Mouse (Mus musculus) liver, postnatal 0 days (tissue): ENCODE data around the gene Msi2. TPM values are rescaled to one million over a fixed set of nuclear protein-coding genes. Genes with fewer than 3 reads are reported as not detected.

ENCODE experiments used
- ATAC-seq: fragments of 200-750 bp; cut with Nextera tagmentation; 2 replicates; pipeline ENCODE4 v1.8.0; 2017; ENCODE audit warnings: mild to moderate bottlenecking, moderate library complexity
- DNase-seq: peaks from one replicate; pipeline ENCODE4 v3.0.0-alpha.2; 2016
- H3K27ac ChIP-seq: fragments of 300-500 bp; sonication (generic); 2 replicates; pipeline ENCODE4 v1.5.1; 2014; ENCODE audit warnings: antibody characterized with exemption, moderate library complexity, mild to moderate bottlenecking, low read depth
- H3K27me3 ChIP-seq: fragments of 300-500 bp; sonication (generic); 2 replicates; pipeline ENCODE4 v1.6.1; 2014; ENCODE audit warnings: low read length, control low read depth, mixed read lengths; ENCODE audit not compliant: insufficient read depth
- H3K36me3 ChIP-seq: fragments of 300-500 bp; sonication (generic); replicated peaks from 2 replicates; pipeline ENCODE4 v1.6.1; 2014; ENCODE audit warnings: mild to moderate bottlenecking, control low read depth, low read length, moderate library complexity, mixed read lengths; ENCODE audit not compliant: insufficient read depth
- H3K4me1 ChIP-seq: fragments of 300-500 bp; sonication (generic); 2 replicates; pipeline ENCODE4 v1.6.1; 2014; ENCODE audit warnings: antibody characterized with exemption, mild to moderate bottlenecking, control low read depth; ENCODE audit not compliant: insufficient read depth
- H3K4me2 ChIP-seq: fragments of 300-500 bp; sonication (generic); 2 replicates; pipeline ENCODE4 v1.6.1; 2014; ENCODE audit warnings: low read depth, mild to moderate bottlenecking, low read length, moderate library complexity, mixed read lengths
- H3K4me3 ChIP-seq: fragments of 300-500 bp; sonication (generic); 2 replicates; pipeline ENCODE4 v1.5.1; 2014; ENCODE audit warnings: low read depth, low read length
- H3K9ac ChIP-seq: fragments of 300-500 bp; sonication (generic); replicated peaks from 2 replicates; pipeline ENCODE4 v1.6.1; 2014; ENCODE audit warnings: mild to moderate bottlenecking, moderate library complexity
- H3K9me3 ChIP-seq: fragments of 300-500 bp; sonication (generic); 2 replicates; pipeline ENCODE4 v1.6.1; 2016; ENCODE audit warnings: mild to moderate bottlenecking, control low read depth, low read length, mixed read lengths
- CTCF ChIP-seq: sonication (generic); IDR thresholded peaks from 2 replicates; pipeline ENCODE4 v1.5.1; 2016; ENCODE audit warnings: antibody characterized with exemption, low read depth
- EP300 ChIP-seq: IDR thresholded peaks from 2 replicates; pipeline ENCODE4 v1.6.1; 2016; ENCODE audit warnings: antibody characterized with exemption, low read depth, mild to moderate bottlenecking
- WGBS: fragments of 180-500 bp; shearing (Covaris S2); extraction: QIAGEN DNeasy Blood & Tissue Kit; methylation state at CpG from one replicate; pipeline ENCODE4 v1.1.7; 2014; ENCODE audit not compliant: insufficient replicate concordance; 5-methylcytosine and 5-hydroxymethylcytosine counted together
- polyA plus RNA-seq: library from polyadenylated mRNA; unstranded; fragments of >200 nt; fragmentation: Nextera tagmentation; extraction: Ambion mirVana; gene quantifications from 2 replicates; pipeline ENCODE4 v1.2.1, GENCODE M21; 2015

Gene Msi2
- polyA plus RNA-seq, 1 experiment from 2014 or later = 3.7 TPM

DNA sequence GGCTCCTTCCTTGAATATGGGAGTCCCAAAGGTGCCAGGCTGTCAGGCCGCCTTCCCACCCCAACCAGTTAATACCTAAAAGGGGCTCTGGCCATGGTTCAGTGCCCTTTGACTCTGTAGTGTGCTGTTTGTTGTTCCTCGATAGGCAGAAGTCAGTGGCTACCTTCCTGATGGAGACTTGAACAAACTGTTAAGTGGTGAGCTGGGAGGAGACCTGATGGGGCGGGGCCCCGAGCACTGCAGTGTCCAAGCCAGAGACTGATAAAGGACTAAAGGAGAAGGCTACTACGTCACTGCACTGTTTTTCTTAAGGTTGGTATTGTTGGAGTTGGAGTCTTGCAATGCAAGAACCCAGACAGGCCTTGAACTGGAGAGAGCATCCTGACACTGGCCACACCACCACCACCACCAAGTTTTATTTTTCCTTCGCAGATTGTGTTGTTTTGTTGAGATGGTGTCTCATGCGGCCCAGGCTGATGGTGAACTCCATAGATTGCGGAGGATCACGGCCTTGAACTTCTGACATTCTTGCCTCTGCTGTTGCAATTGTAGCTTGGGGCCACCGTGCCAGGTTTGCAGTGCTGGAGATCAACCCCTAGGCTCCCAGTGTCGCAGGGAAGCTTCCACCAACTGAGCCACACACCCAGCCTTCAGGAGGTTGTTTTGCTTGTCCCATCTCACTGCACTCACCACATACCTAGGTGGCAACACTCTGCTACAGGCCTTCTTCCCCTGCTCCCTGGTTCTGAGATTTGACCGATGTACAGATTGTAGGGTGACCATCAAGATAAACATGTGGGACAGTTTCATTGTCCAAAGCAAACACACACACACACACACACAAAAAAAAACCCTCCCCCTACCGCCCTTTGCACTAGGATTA lies 2.2 kb upstream of the Msi2 start:
- TF ChIP-seq EP300 (no peak), CTCF (no peak)
- no peaks in the 10 kb centered on the region for H3K36me3 ChIP-seq
- no peak overlapping the region for H3K4me3 ChIP-seq
- 52% methylated on average over 13 of the region's 13 CpGs for WGBS
- H3K27me3 ChIP-seq = no peaks in the 10 kb centered on the region
- DNase-seq (no peak), ATAC-seq (no peak)
- 0 out of 2 replicates have a peak overlapping the region, but pooled peaks have one; percentile 11 for H3K27ac ChIP-seq
- H3K4me2 ChIP-seq = no peak overlapping the region
- no peaks in the 10 kb centered on the region for H3K9me3 ChIP-seq
- H3K4me1 ChIP-seq = peaks cover 24% of the 10 kb centered on the region
- no peak overlapping the region for H3K9ac ChIP-seq

DNA sequence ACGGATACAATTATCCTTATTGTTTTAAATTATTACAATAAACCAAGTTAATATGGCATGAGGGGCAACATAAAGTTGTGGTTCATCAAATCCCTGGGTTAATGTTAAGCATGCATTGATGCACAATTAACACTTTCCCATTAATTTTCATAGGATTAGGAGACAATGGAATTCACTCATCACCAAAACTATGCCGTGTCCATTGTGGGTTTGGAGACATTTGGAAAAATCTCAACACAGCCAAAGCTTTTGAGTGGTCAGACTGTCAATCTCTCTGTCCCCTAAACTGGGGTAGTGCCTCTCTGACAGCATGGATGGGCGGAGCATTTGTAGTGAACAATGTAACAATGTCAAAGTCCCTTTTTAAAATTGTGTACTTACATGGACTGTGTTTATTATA lies 1.3 kb upstream of the Msi2 start:
- Histone ChIP-seq H3K27me3 (no peaks in the 10 kb centered on the region), H3K4me3 (no peak overlapping the region), H3K4me2 (peak overlapping the region; percentile 99), H3K27ac (no peak overlapping the region), H3K36me3 (no peaks in the 10 kb centered on the region), H3K9me3 (no peaks in the 10 kb centered on the region), H3K4me1 (peaks cover 24% of the 10 kb centered on the region), H3K9ac (0 out of 2 replicates have a peak overlapping the region, but pooled peaks have one; percentile 97)
- no peak for DNase-seq
- 68% methylated on average over 3 of the region's 3 CpGs for WGBS
- TF ChIP-seq CTCF = no peak
- no peak for ATAC-seq

DNA sequence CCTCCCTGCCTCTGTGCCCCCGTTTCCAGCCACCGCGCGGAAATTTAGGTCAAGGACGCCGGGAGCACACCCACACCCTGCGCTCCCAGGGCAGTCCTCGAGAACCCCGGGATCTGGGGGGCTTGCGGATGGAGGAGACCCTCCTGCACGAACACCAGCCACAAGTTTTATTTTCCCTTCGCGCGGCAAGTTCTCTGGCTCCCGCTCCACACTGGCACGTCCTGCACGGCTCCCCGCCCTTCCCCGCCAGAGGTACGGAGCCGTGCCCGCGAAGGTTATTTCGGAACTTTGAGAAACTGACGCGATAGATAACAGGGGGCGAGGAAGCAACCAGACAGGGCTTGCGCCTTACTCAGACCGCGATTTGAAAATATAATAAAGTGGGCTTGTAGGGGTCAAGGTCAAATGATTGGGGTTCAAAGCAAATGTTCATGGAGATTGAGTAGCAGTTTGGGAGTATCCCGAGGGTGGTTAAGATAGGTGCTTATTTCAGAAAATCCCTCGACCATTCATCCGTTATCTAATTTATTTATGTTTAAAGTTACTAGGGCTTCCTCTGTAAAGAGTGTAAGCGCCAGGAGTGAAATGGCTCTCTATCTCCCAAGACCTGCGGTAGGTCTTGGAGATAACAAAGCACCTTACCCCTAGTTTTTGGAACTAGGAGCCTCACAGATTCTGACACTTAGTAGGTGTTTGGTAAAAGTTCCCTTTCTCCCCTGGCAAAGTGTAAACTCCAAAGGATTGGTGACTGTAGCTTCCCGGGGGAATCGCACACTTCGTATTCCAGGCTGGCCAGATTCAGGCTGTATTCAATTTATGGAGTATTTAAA lies 668 bp upstream of the Msi2 start:
- ATAC-seq = peak; percentile 41
- 7% methylated on average over 38 of the region's 38 CpGs for WGBS
- Histone ChIP-seq H3K36me3 (no peaks in the 10 kb centered on the region), H3K4me2 (peak overlapping the region; percentile 99), H3K27ac (peak overlapping the region; percentile 98), H3K9me3 (no peaks in the 10 kb centered on the region), H3K4me1 (peaks cover 24% of the 10 kb centered on the region), H3K4me3 (peak overlapping the region; percentile 97), H3K27me3 (no peaks in the 10 kb centered on the region), H3K9ac (peak overlapping the region; percentile 97)
- no peak for DNase-seq
- TF ChIP-seq EP300 = no peak
- TF ChIP-seq CTCF = no peak

DNA sequence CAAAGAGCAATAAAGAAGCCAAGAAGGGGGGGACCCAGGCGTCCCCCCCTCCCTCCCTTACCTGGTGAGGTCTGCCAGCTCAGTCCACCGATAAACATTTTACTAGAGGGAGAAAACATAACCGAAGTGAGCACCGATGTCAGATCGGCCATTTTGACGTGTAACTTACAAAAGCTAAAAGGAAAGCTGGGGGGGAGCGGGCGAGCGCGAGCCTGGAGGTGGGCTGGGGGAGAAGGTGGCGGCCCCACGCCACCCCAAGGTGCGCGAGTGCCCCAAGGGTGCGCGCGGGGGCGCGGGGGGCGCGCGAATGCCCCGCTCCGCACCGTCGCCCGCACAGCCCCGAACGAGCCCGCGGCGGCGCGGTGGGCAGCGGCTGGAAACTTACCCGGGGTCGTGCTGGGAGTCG lies 666 bp downstream of the Msi2 start:
- no peak for TF ChIP-seq EP300
- TF ChIP-seq CTCF = no peak
- Histone ChIP-seq H3K9ac (peak overlapping the region; percentile 97), H3K36me3 (peaks cover under 1% of the 10 kb centered on the region), H3K9me3 (no peaks in the 10 kb centered on the region), H3K27ac (peak overlapping the region; percentile 98), H3K4me3 (peak overlapping the region; percentile 97), H3K27me3 (no peaks in the 10 kb centered on the region), H3K4me2 (peak overlapping the region; percentile 99), H3K4me1 (peaks cover 24% of the 10 kb centered on the region)
- DNase-seq (no peak), ATAC-seq (peak; percentile 24)
- 2% methylated on average over 36 of the region's 38 CpGs for WGBS

DNA sequence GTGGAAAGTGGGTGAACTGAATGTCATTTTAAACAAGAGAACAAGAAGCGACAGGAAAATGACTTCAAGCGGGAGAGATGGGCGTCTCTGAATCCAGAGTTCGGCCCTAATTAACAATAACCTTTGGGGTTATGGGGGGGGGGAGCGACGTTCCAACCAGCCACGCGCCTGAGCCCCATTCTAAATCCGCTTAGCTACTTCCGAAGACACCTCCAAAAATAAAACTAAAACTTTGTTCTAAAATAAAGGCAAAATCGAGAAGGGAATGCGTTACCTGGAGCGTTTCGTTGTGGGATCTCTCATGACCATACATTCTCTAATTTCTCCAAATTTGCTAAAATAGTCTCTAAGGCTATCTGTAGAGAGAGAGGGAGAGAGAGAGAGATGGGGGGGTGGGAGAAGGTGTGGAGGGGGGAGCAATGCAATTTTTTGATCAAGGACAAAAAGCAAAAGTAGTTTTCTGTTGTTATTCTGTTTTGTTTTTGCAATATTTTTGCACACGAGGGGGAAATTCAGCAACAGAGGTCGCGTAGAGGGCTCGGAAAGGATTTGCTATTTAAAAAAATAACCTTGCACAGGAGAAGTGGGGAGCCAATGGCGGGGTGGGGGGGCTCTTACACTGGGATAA lies 1.2 kb downstream of the Msi2 start:
- Histone ChIP-seq H3K27ac (peak overlapping the region; percentile 98), H3K4me2 (peak overlapping the region; percentile 99)
- no peak for ATAC-seq

More for the DNA sequence above, 1.2 kb downstream of the Msi2 start:
- under 1% methylated on average over 19 of the region's 19 CpGs for WGBS
- no peak for DNase-seq
- no peaks in the 10 kb centered on the region for H3K9me3 ChIP-seq
- H3K4me3 ChIP-seq = peak overlapping the region; percentile 97
- H3K9ac ChIP-seq = peak overlapping the region; percentile 97
- no peaks in the 10 kb centered on the region for H3K27me3 ChIP-seq
- TF ChIP-seq CTCF (no peak), EP300 (no peak)
- H3K4me1 ChIP-seq = peaks cover 24% of the 10 kb centered on the region
- H3K36me3 ChIP-seq = peaks cover 5% of the 10 kb centered on the region
